Mouse (Mus musculus) liver, adult 2 months (tissue): Measurements from ENCODE around the gene Itga8.

Source experiments
- CTCF ChIP-seq: fragments of 200-500 bp; IDR thresholded peaks from 2 replicates; pipeline ENCODE4 v1.5.1; 2011; ENCODE audit warnings: low read depth, low read length, control low read depth
- POLR2A ChIP-seq: fragments of 200-500 bp; IDR thresholded peaks from 2 replicates; pipeline ENCODE4 v1.6.1; 2011; ENCODE audit warnings: low read length, control low read depth; ENCODE audit not compliant: insufficient read depth; ENCODE audit errors: extremely low read depth

DNA sequence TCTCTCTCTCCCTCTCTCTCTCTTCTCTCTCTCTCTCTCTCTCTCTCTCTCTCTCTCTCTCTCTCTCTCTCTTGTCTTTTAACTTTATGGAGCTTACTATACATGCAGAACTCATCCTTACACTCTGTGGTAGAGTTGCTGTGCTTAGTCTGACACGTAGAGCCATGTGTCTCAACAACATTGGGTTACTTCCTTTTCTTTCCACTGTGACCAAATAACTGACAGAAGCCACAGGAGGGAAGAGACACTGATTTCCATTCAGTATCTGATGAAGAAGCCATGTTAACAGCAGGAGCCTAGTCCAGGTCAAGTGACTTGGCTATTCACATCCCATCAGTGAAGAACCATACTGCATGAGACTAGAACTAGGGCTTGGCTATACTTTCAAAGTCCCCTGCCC is 21.1 kb downstream of the Itga8 start:
- TF ChIP-seq CTCF (no peak), POLR2A (no peak)
